Mouse (Mus musculus): ENCODE results near the gene Elavl3.

DNA sequence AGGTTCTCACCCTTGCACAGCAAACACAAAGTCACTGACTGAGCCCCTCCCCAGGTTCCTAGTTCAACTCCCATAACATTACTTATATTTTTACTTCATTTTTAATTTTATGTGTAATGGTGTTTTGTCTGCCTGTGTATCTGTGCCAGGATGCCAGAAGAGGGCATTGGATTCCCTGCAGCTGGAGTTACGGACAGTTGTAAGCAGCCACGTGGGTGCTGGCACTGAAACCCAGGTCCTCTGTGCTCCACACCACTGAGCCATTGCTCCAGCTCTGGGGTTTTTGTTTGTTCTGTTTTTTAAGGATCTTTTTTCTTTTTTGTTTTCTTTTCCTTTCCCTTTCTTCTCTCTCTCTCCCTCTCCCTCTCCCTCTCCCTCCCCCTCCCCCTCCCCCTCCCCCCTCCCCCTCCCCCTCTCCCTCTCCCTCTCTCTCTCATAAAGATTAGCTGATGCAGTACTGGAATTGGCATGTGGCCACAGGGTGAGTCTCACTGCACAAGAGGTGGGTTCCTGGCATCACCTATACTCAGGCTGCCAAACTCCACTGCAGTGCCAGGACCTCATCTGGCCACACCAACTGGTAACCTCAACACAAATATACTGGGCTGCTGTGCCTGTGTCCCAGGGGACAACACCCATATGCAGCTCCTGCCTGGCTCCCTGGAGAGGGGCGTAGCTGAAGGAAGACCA, 55.5 kb downstream of the Elavl3 start:
- TF ChIP-seq CTCF (IDR thresholded peaks at IDR 0.05; ENCODE audit: control insufficient read depth, insufficient read depth, insufficient read length) (no peak), CEBPB (IDR thresholded peaks at IDR 0.05; ENCODE audit: low read depth) (no peak), MYOD1 (IDR thresholded peaks at IDR 0.05; ENCODE audit: control insufficient read depth, insufficient read length, low read depth) (no peak), MAX (IDR thresholded peaks at IDR 0.05) (no peak), MYOG (IDR thresholded peaks at IDR 0.05; ENCODE audit: control insufficient read depth, extremely low read depth, insufficient read length) (no peak)

All from C2C12 (cell line).